Mouse (Mus musculus) erythroid progenitor cell, adult 5-6 weeks (primary cell): ENCODE data around the gene Tmem230. TPM values are rescaled to one million over a fixed set of nuclear protein-coding genes. Genes with fewer than 3 reads are reported as not detected.
"Not testable (repeated sequence)": the region's sequence is repeated elsewhere in the genome, so short reads cannot be mapped to it uniquely, and the experiment has no call there.

ENCODE experiments used
- ATAC-seq: replicated peaks from 2 replicates; pipeline ENCODE4 v1.8.0; 2016; ENCODE audit warnings: moderate number of reproducible peaks, mild to moderate bottlenecking, moderate TSS enrichment, inconsistent platforms; ENCODE audit not compliant: poor library complexity, low FRiP score, severe bottlenecking
- total RNA-seq, 2 experiments: library from RNA; stranded (forward) in 1 of 2; stranded (reverse) in 1 of 2; fragments of 150-400 nt in 1 of 2; fragments of 186-747, 209-891 nt in 1 of 2; gene quantifications; 2 replicates each; pipeline versions ENCODE4 v1.2.3 to v1.2.4; 2015 to 2017; ENCODE audit warnings: low replicate concordance in 2 of 2

Tmem230 gene
- total RNA-seq (2015; ENCODE audit: low replicate concordance) = 19.7 and 28.8 TPM in 2 replicates
- 10.1 and 11.7 TPM in 2 replicates for total RNA-seq (2017; ENCODE audit: low replicate concordance)

DNA sequence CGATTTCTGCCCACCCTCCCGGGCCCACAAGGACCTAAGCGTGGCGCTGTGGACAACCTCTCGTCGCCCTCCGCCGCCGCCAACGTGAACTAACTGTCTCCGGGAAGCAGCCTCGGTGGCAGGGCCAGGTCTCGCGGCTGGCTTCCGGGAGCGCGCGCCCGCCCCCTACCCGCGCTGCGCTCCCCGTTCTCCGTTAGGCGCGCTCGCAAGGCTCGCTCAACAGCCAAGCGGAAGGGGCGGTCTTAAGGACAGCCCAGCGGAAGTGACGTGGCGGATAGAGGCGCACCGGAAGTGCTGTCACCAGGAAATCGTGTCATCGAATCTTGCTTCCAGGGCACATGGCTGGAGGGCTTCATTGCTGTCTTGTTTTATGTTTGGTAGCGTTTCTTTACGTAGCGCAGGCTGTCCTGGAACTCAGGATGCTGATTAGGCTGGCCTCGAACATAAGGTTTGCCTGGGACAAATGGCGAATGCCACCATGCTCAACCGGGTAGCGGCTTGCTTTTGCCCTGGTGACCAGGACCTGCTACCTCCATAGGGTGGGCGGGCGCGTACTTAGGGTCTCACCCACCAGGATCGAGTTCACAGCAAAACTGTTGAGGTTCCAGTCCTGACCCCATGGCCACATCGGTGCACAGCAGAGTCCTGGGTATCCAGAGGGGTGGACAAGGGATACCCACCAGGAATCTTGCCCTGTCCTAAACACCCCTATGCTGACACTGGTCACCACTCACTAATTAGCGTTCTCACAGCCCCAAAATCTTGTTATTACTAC, at the start of gene Tmem230:
Tmem230 (minus strand) TSS at position 269 of the 775 bp plus-strand sequence.
- ATAC-seq = peak; percentile 87

DNA sequence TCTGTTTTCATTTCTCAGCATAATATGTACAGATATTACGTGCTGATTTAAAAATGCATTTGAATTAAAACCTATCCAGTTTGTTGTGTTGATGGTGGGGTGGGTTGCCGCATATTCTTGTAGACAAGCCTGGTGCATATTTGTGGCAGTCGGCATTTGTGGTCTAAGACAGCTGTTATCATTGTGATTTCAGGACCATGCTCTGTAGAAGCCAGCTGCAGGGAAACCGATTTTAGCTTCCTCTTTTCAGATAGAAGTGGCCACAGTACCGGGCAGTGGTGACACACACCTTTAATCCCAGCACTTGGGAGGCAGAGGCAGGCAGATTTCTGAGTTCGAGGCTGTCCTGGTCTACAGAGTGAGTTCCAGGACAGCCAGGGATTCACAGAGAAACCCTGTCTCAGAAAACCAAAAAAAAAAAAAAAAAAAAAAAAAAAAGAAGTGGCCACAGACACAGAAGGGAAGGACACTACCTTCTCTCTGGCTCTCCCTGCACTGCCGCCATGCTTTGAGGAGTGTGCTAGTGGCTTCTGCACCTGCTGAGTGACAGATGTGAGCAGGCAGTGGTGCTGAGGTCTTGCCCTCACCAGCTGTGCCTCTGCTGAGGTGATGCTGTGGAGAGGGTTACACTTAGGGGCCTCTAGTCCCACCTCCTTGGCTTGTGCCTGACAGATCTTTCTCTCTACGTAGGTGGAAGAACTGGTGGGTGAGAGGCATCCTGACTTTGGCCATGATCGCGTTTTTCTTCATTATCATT, 46.3 kb upstream of the Tmem230 start:
- ATAC-seq = no peak

DNA sequence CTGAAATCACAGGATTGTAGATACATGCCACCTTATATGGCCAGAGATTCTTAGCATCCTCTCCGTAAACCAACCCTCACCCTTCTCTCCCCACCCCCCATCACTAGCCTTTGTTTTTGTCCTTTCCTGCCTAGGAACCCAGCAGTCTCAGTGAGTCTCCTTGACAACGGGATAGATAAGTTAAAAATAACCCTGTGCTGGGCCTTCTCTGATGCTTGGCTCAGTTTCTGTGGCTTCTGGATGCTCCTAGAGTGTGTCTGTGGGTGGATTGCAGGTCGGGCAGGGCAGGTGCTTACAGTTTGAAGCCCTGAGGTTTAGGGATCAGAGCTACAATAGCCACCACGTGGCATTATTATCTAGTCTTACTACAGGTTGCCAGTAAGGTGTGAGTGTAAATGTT, 44.5 kb upstream of the Tmem230 start:
- no peak for ATAC-seq

DNA sequence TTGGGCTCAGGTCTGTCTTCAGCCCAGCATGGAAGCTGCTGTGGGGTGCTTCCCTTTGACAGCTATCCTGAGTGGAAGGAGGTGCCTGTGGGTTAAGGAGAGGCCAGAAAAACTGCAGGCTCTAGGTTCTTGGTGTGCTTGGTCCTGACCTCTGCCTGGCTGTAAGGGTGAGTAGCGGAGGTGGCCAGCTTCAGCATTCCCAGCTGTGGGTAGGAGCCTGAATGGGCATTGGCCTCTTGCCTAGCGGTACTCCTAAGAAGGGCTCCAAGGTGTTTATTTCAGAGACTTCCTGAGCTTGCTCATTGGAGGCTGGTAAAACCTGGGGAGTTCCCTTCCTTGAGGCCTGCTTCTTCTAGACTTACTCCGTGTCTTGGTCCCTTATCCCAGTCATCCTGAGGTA, 43.7 kb upstream of the Tmem230 start:
- ATAC-seq = no peak

DNA sequence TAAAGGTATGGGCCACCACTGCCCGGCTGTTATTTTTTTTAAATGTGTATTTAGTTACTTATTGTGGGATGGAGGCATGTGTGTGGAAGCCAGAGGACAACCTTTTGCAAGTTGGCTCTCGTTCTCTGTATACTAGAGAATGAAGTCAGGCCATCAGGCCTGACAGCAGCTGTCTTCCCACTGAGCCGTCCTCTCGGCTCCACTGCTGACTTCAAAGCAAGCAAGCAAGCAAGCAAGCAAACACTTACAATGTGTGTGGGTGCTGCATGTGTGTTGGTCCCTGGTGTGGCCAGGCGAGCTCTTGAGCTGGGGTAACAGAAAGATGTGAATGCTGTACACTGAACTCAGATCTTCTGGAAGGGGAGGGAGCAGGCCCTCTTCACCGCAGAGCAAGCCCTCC, 43.2 kb upstream of the Tmem230 start:
- no peak for ATAC-seq

DNA sequence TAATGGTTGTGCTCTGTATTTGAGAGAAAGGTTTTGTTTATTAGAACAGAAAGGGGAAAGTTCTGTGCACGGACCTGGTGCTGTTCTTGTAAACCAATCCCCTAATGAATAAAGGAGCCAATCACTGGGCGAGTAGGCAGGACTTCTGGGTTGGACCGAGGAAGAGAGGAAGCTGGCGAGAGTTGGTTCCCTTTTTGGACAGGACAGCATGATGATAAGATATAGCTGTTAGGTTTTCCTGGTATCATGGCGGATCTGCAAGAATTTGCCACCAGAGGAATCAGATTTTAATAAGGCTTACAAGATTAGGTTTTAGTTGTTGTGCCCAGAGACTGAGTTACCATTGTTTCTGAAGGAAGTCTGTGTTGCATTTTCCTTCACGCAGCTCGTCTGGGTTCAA, 41.6 kb upstream of the Tmem230 start:
- not testable (repeated sequence) for ATAC-seq

DNA sequence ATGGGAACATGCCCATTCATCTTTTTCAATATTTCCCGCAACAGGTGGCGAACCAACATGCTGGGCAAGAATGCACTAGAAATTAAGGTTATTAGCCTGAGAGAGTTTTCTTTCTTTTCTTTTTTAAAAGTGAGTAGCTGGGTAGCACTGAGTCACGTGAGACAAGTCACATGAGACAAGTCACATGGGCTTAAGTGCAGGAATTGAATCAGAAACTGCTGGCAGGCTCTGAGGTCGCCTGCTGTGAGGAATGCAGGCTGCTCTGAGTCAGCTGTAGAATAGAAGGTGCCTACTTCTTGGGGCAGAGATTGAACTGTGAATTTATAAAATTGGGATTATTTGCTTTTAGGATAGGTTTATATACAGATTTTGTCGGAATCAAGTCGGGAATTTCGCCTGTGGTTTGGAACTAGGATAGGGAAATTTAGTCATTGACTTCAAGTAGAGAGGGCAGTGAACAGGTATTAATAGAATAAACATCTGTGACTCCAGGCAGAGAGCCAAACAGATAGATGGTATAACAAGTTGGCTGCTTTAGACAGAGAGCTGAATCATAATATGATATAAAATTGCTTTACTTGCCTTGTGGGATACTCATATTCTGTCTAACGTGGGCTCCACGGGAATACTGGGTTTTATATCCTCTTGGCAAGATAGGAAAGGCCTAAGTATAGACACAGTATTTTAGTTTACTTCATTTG, 38.9 kb upstream of the Tmem230 start:
- no peak for ATAC-seq

DNA sequence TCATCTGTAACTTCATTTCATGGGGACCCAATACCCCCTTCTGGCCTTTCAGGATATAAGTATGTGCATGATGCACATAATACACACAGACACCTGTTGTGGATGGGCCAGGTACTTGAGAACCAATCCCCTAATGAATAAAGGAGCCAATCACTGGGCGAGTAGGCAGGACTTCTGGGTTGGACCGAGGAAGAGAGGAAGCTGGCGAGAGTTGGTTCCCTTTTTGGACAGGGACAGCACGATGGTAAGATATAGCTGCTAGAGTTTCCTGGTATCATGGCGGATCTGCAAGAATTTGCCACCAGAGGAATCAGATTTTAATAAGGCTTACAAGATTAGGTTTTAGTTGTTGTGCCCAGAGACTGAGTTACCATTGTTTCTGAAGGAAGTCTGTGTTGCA, 38.1 kb upstream of the Tmem230 start:
- not testable (repeated sequence) for ATAC-seq

DNA sequence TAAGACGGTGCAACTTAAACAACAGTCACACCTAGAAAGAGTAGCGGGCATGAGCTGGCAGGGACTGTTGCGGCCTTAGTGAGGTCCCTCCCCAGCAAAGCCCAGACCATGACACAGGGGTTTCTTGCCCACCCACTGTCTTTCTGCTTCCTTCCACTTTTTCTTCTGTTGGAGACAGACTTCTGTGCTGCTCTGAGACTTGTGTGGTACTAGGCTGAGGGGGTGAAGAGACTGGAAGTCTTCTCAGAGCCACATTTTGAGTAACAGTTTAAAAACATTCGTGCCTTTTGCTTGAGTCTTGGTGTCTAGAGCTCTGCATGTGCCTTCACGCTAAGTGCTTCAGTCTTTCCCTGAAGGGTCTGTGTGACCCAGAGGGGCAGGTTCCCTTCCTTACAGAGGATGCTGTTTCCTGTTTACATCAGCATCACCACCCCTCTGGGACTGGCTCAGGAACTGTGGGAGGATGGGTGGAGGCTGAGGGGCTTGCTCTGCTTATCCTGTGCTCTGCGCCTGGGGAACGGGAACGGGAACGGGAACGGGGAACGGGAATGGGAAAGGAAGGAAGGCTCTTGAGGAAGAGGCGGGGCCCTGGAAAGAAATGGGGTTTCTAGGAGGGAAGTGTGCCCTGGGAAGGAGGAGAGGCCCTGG, 37.0 kb upstream of the Tmem230 start:
- ATAC-seq = no peak

DNA sequence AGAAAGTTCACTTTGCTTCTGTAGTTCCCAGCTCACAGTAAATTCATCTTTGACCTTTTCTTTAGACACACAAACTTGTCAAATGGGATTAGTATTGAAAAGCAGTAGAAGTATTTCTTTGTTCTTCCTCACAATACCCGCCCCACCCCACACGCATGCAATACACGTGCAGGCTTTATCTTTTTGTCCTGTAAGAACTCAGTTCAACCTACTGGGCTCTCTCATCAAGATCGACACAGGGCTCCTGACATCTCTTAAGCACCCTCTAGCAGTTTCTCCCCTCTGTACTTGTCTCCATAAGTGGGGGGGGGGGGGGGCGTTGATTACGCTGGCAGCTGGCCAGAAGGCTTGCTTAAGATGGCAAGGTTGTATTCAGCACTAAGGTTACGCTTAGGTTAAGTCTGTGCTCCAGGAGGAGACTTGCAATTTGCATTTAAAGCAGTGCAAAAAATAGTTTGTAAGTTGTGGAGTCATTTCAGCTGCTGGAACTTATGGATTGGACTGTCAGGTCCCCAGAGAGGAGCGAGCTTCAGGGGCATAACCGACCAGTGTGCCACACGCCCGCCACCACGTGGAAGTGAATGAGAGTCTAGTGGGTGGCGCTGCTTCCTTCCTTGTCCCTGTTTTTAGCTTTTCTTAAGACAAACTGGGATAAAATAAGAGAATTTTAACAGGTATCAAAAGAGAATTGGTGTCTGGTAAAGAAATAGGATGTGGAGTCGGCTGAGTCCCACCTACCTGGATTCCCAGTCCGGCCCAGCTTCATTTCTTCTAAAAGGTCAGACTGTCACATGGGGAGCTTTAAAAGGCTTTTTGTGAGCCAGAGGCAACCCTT, 35.8 kb upstream of the Tmem230 start:
- no peak for ATAC-seq

DNA sequence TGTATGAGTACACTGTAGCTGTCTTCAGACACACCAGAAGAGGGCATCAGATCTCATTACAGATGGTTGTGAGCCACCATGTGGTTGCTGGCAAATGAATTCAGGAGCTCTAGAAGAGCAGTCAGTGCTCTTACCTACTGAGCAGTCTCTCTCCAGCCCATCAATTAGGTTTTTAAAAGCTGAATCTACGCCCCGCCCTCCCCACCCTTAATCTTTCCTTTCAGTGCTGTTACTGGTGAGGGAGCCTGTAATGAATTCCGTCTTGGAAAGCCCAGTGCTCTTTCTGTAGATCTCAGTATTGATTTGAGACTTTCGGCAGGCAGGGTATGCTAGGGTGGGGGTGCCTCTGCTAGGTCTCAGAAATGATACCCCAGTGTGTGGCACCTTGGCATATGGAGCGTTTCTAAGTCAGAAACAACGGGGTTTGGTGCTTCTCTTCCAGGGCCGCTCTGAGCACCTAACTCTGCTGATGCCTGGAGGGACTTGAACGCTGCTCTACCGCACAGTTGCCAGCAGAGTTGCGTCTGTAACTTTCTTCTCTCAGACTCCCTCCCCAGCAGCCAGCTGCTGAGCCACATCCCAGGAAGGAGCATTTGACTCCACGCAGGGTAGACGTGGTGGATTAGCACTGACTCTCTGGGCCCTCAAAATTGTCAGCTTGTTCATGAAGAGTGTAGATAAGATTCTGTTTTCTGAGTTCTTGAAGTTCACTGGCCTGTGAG, 35.0 kb upstream of the Tmem230 start:
- ATAC-seq = no peak

DNA sequence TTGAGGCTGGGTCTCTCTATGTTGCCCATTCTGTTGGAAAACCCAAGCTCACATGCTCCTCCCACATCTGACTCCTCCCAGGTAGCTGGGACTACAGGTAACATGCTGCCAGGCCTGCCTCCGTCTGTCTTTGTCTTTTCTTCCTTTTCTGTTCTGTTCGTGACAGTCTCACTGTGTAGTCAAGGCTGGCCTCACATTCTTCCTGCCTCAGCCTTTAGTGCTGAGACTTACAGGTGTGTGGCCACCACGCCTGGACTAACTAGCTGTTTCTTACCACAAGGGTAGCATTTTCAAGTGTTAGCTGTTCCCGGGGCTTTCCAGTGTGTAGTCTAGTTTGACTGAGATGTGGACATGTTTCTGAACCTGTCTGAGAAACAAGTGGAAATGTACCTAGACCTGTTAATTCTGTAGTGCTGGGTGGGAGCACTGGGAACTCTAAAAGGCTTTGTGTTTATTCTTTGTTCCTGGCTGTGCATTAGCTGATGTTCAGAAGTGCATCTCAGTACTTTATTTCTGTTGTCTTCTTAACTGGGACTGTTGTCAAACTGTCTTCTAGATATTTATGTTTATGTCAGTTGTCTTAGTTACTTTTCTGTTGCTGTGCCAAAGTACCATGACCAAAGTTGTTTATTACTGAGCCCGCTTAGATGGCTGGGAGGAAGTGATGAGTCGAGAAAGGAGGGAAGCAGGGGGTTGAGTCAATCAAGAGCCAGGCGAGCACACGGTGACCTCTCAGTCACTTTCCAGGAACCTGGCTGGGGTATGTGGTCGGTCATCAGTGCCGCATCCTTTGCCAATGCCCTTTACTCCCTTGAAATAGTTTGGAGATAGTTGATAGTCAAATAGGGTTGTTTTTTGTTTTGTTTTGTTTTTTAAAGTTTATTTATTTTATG, 34.2 kb upstream of the Tmem230 start:
- no peak for ATAC-seq

DNA sequence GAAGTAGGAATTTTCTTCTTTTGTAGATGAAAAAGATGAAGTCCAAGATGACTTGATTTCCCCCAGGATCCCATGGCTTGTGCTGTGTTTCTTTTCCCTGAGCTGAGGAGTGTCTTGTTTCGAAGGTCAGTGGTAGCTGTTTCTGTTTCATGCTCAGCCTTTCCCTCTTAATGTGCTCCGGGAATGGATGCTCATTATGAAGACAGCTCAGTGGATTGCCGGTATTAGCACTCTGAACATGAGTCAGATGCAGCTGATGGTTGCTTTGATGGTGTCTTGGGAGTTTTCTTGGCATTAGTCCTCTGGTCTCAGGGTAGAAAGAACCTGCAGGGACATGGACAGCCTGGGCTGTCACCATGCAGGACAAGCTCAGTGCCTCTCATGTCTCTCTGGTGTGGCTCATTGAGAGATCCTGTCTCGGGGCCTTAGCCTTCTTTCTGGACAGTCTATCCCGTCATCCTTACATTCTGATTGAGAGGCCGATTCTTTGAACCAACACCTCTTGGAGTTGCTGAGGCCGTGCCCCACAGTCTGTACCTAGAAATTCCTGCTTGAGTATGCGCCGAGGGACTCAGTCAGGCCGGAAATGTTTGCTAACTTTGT, 33.0 kb upstream of the Tmem230 start:
- ATAC-seq = no peak

DNA sequence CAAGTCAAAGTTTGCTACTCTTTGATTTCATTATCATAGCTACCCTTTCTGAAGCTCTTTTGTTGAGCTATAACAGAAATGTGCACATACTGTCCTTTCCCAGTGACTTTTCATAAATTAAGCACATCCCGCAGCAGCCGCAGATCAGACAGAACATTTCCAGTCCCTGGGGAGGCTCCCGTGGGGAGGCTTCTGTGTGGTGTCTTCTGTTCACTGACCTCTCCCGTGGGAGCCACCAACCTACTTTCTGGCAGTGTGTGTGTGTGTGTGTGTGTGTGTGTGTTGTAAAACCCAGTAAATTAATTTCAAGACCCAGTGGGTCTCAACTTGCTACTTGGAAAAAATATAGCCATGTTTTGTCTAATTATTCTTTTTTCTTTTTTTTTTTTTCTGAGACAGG, 32.4 kb upstream of the Tmem230 start:
- no peak for ATAC-seq

DNA sequence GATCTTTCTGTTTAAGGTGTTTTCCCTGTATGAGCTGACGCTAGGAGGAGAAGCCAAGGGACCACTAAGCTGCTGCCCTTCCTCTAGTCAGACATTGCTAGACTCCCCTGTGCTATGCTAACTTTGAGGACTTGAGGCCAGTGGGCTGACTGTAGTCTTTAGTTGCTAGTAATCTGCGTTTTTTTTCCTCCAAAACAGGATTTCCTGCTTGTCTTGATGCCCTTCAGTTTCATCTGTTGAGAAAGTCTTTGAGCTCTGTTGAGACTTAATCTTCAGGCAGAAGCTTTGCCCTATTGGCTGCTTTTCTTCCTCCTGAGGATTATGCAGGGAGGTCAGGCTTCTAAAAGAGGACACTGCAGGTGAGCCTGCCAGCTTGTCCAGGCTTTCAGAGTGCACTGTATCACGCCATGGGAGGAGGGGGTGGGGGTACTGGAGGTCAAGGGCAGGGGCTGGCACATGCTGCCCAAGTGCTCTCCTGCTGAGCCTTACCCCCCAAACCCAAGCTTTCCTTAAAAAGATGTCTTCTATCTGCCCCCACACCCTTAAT, 31.8 kb upstream of the Tmem230 start:
- no peak for ATAC-seq

DNA sequence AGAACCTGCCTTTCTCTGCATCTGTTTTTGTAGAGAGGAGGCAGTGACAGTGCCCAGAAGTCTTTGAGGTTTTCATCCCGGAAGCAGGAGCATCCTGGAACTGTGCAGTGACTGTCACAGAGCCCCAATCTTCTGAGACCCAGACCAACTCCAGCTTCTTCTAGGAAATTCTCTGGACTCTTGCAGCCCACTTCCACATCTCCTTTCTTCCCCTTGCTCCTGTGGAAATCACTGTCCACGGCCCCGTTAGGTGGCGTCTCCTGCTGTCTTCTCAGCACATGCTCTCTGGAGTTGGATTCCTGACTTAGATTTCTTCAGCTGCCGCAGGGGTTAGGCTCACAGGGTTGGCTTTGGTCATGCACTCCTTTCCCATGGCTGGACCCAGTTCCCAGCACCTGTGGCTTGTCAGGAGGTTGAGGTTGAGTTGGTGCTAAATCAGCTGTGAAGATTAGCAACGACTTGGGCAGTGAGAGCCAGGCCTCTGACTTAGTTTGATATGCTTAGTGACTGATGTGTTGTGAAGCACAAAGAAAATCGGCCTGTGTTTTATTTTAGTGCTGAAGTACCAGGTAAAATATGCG, 30.8 kb upstream of the Tmem230 start:
- no peak for ATAC-seq

DNA sequence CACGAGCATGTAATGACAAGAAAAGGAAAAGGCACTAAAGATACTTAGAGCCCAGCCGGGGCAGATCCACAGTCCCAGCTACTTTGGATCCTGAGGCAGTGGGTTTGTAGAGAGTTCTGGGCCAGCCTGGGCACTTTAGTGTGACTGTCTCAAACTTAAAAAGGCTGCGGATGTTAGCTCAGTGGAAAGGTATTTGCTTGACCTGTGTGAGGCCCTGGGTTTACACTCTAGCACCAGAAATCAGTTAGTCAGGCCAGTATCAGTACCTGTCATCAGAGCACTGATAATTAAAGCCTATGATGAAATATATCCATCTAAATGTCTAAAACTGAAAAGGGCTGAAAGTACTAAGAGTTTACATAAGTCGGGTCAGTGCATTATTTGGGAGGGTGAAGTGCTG, 28.6 kb upstream of the Tmem230 start:
- ATAC-seq = no peak
